Mouse (Mus musculus) forebrain, embryonic 15.5 days (tissue): ENCODE measurements around the gene Unc45a. TPM values are rescaled to one million over a fixed set of nuclear protein-coding genes. Genes with fewer than 3 reads are reported as not detected.
"Not testable (repeated sequence)": the region's sequence is repeated elsewhere in the genome, so short reads cannot be mapped to it uniquely, and the experiment has no call there.

Experiments
- ATAC-seq: fragments of 200-750 bp; cut with Nextera tagmentation; replicated peaks from 2 replicates; pipeline ENCODE4 v1.8.0; 2017; ENCODE audit warnings: mild to moderate bottlenecking, moderate TSS enrichment, moderate library complexity
- H3K27ac ChIP-seq: fragments of 300-500 bp; sonication (generic); replicated peaks from 2 replicates; pipeline ENCODE4 v1.5.1; 2015; ENCODE audit warnings: mild to moderate bottlenecking, inconsistent platforms
- H3K27me3 ChIP-seq: fragments of 300-500 bp; sonication (generic); 2 replicates; pipeline ENCODE4 v1.6.1; 2015; ENCODE audit warnings: inconsistent platforms
- H3K36me3 ChIP-seq: fragments of 300-500 bp; sonication (generic); 2 replicates; pipeline ENCODE4 v1.6.1; 2015; ENCODE audit warnings: mild to moderate bottlenecking, inconsistent platforms
- H3K4me1 ChIP-seq: fragments of 300-500 bp; sonication (generic); 2 replicates; pipeline ENCODE4 v1.6.1; 2015; ENCODE audit warnings: inconsistent platforms
- H3K4me2 ChIP-seq: fragments of 300-500 bp; sonication (generic); replicated peaks from 2 replicates; pipeline ENCODE4 v1.6.1; 2015; ENCODE audit warnings: mild to moderate bottlenecking, inconsistent platforms
- H3K4me3 ChIP-seq: fragments of 300-500 bp; sonication (generic); 2 replicates; pipeline ENCODE4 v1.5.1; 2015; ENCODE audit warnings: mild to moderate bottlenecking, inconsistent platforms
- H3K9ac ChIP-seq: fragments of 300-500 bp; sonication (generic); replicated peaks from 2 replicates; pipeline ENCODE4 v1.6.1; 2015; ENCODE audit warnings: mild to moderate bottlenecking, inconsistent platforms
- H3K9me3 ChIP-seq: fragments of 300-500 bp; sonication (generic); 2 replicates; pipeline ENCODE4 v1.6.1; 2016; ENCODE audit warnings: inconsistent platforms
- WGBS: fragments of 180-500 bp; shearing (Covaris S2); methylation state at CpG from one replicate; pipeline ENCODE4 v1.1.7; 2015; ENCODE audit warnings: mixed read lengths; 5-methylcytosine and 5-hydroxymethylcytosine counted together
- polyA plus RNA-seq: library from polyadenylated mRNA; unstranded; fragments of >200 nt; fragmentation: Nextera tagmentation; extraction: Ambion mirVana; gene quantifications from 2 replicates; pipeline ENCODE4 v1.2.1, GENCODE M21; 2015

Gene Unc45a
- polyA plus RNA-seq, 1 experiment from 2014 or later = 48.2 TPM

DNA sequence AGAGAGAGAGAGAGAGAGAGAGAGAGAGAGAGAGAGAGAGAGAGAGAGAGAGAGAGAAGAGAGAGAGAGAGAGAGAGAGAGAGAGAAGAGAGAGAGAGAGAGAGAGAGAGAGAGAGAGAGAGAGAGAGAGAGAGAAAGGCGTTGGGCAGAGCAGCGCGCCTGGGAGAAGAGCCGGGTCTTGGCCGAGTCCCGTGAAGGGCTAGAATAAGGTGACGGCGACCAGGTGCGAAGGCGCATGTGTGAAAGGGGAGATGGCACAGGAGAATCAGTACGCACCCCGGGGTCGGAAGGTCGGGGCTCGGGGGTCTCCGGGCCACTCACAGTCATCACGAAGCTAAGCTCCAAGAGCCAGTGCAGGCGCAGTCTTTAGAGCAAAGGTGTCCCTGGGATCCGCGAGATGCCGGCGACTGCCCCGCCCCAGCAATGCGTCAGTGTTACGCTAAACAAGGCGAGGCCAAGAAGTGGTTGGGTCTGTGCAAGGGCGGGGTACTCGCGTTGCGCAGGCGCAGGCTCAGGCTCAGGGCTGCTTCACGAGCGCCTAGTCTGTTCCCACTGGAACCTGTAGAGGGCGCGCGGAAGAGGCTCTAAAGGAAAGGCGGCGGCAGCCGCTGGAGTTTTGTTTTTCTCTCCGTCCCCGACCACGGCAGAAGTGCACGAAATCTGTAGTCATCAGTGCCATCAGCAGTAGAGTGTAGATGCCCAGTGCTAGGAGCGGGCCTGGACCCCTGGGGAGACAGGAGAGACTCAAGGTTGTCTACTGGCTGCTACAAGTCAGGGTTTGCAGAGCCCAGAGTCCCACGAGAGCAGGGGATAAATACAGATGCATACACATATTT lies 794 bp downstream of the Unc45a start:
- peaks cover 25% of the 10 kb centered on the region for H3K36me3 ChIP-seq
- H3K4me2 ChIP-seq = peak overlapping the region; percentile 94
- peaks cover 41% of the 10 kb centered on the region for H3K4me1 ChIP-seq
- ATAC-seq = peak; percentile 97
- H3K27ac ChIP-seq = peak overlapping the region; percentile 92
- no peaks in the 10 kb centered on the region for H3K27me3 ChIP-seq
- H3K9me3 ChIP-seq = no peaks in the 10 kb centered on the region
- H3K4me3 ChIP-seq = peak overlapping the region; percentile 84
- WGBS = 1% methylated on average over 45 of the region's 45 CpGs
- H3K9ac ChIP-seq = peak overlapping the region; percentile 82

DNA sequence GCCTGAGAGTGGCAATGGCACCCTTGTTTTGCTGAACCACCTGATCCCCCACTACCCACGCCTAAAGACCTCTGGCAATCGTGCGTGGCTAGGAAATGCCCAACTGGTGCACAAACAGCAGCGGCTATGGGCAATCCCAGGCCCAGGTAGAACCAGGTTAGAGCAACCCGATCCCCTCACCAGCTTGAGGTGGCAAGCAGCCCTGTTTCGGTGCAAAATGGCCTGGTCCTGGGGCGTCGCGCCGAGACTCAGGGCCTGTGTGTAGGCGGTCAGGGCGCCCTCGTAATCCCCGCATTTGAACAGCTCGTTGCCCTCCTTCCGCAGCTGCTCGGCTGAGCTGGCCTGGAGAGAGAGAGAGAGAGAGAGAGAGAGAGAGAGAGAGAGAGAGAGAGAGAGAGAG lies 1.4 kb downstream of the Unc45a start:
- Histone ChIP-seq H3K4me1 (peaks cover 41% of the 10 kb centered on the region), H3K27ac (peak overlapping the region; percentile 68), H3K9ac (peak overlapping the region; percentile 82), H3K9me3 (no peaks in the 10 kb centered on the region), H3K4me3 (peak overlapping the region; percentile 84), H3K27me3 (no peaks in the 10 kb centered on the region), H3K4me2 (peak overlapping the region; percentile 94), H3K36me3 (peaks cover 32% of the 10 kb centered on the region)
- WGBS = 3% methylated on average over 17 of the region's 17 CpGs
- ATAC-seq = no peak

DNA sequence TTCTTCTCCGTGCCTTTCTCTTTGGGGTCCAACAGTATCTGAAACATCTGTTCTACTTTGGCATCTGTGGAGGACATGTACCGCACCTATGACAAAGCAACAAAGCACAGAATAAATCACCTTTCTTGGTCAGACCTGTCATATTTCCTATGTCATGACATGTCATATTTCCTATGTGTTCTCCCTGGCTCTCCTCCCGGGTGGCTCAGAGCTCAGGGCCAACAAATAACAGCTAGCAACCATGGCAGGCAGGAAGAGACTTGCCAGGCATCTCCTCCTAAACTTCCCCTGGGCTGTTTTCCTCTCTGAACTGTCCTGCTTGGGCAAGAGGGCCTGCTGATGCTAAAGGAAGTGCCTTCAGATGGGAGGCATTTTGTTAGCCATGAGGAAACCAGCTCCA lies 3.9 kb downstream of the Unc45a start:
- Histone ChIP-seq H3K27ac (no peak overlapping the region), H3K9ac (no peak overlapping the region), H3K36me3 (peaks cover 55% of the 10 kb centered on the region), H3K9me3 (no peaks in the 10 kb centered on the region), H3K4me3 (no peak overlapping the region), H3K4me1 (peaks cover 29% of the 10 kb centered on the region), H3K27me3 (no peaks in the 10 kb centered on the region), H3K4me2 (no peak overlapping the region)
- 94% methylated on average over 3 of the region's 3 CpGs for WGBS
- no peak for ATAC-seq

DNA sequence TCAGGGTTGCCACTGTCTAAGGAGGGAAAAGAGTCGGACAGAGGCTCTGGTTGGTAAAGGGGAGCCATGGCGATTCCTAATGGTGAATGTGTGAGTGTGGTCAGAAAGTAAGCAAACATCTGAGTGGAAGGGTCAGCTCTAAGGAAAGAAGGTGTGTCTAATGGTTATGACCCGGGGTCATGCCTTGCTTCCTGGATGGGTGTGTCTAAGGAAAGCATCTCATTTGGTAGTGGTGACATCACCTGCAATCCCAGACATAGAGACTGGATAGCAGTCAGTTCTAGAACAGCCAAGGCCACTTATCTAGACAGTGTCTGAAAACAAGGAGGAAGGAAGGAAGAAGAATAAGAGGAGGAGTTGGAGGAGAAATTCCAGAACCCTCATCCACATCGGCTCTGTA lies 6.0 kb downstream of the Unc45a start:
- WGBS = 94% methylated on average over 4 of the region's 4 CpGs
- Histone ChIP-seq H3K27me3 (no peaks in the 10 kb centered on the region), H3K4me3 (no peak overlapping the region), H3K9me3 (no peaks in the 10 kb centered on the region), H3K9ac (no peak overlapping the region), H3K4me1 (peaks cover 20% of the 10 kb centered on the region), H3K4me2 (no peak overlapping the region), H3K36me3 (peaks cover 76% of the 10 kb centered on the region), H3K27ac (no peak overlapping the region)
- ATAC-seq = no peak

DNA sequence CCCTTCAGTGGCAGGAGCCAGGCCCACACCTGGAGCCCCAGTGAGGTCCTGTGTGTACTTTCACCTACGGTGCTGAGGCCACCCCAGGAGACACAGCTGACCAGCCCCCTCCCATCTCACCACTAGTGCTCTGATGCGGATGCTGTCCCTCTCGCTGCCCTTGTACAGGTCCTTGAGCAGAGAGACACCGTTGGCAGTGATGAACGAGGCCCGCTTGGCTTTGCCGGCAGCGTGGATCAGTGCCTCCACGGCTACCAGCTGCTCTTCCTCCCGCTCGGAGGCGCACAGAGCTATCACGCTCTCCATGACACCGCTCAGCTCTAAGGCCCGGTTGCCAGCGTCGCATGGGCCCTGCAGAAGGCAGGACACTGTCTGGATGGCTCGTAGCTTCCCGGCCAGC lies 9.4 kb downstream of the Unc45a start:
- no peaks in the 10 kb centered on the region for H3K27me3 ChIP-seq
- 0 out of 2 replicates have a peak, but pooled peaks cover 3% of the 10 kb centered on the region for H3K4me1 ChIP-seq
- H3K4me3 ChIP-seq = no peak overlapping the region
- no peaks in the 10 kb centered on the region for H3K9me3 ChIP-seq
- no peak overlapping the region for H3K4me2 ChIP-seq
- ATAC-seq = no peak
- H3K36me3 ChIP-seq = peaks cover 96% of the 10 kb centered on the region
- H3K9ac ChIP-seq = no peak overlapping the region
- 95% methylated on average over 19 of the region's 19 CpGs for WGBS
- H3K27ac ChIP-seq = no peak overlapping the region

DNA sequence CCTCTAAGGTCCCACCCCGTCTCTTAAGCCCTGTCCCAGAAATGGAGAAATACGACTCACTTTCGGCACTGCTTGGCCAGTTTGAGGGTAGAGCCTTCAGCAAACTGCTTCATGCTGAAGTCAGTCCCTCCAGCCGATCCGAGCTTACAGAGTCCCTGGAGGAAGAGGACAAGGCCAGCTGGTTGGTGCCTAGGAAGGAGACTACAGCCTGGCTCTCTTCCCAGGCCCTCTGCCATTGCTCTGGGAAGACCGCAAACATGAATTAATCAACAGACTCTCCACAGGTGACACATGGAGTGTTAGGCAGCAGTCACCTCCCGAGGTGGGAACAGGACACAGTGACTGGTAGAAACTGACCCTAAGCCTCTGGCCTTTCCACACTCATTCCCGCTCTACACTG lies 10.5 kb downstream of the Unc45a start:
- H3K9ac ChIP-seq = no peak overlapping the region
- no peak overlapping the region for H3K4me3 ChIP-seq
- no peaks in the 10 kb centered on the region for H3K27me3 ChIP-seq
- H3K4me2 ChIP-seq = no peak overlapping the region
- WGBS = 81% methylated on average over 8 of the region's 8 CpGs
- H3K4me1 ChIP-seq = 0 out of 2 replicates have a peak, but pooled peaks cover 1% of the 10 kb centered on the region
- no peaks in the 10 kb centered on the region for H3K9me3 ChIP-seq
- peaks cover 96% of the 10 kb centered on the region for H3K36me3 ChIP-seq
- no peak for ATAC-seq
- no peak overlapping the region for H3K27ac ChIP-seq

DNA sequence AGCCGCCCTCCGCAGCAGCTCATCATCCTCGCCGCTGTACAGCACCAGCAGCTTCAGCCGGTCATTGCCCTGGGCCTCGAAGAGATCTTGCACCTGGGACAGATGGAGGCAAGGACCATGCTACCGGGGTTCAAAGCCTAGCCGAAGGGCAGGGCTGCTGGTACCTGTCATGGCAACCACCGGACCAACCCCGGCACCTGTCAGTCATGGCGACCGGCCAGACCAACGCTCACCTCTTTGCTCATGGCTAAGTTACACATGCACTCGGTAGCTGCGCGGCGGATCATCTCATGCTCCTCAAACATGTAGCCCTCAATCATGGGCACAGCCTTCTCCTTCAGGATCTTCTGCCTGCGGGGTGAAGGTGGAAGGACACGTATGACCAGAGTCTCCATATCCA lies 14.7 kb downstream of the Unc45a start:
- Histone ChIP-seq H3K9me3 (no peaks in the 10 kb centered on the region), H3K36me3 (peaks cover 59% of the 10 kb centered on the region), H3K27ac (no peak overlapping the region), H3K4me1 (peaks cover 17% of the 10 kb centered on the region), H3K9ac (no peak overlapping the region), H3K4me2 (no peak overlapping the region), H3K4me3 (no peak overlapping the region), H3K27me3 (no peaks in the 10 kb centered on the region)
- no peak for ATAC-seq
- WGBS = 98% methylated on average over 19 of the region's 19 CpGs

DNA sequence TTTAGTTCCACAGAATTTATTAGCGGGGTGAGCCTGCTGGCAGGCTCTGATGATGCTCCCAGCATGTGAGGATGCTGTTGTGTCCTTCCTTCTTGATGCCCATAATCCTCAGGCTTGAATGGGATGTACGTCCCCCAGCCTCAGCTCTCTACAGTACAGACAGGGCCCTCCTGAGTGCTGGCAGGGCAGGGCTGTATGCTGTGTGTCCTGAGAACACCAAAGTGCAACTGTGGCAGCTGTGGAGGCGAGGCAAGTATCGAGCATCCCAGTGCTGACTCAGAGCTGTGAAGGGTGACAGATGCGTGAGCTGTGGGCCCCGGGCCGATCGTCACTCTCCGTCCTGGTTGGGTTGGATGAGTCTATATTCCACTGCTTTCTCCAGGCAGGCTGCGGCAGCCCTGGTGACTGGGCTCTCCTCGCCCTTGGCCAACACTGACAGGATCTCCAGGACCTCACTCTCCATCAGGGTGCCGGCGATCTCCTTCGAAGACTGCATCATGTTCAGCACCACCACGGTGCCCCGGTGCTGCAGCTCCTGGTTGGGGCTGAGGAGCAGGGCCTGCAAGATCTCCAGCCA lies 15.4 kb downstream of the Unc45a start:
- no peak overlapping the region for H3K4me3 ChIP-seq
- H3K27ac ChIP-seq = peak overlapping the region; percentile 16
- H3K9ac ChIP-seq = no peak overlapping the region
- H3K27me3 ChIP-seq = no peaks in the 10 kb centered on the region
- no peak overlapping the region for H3K4me2 ChIP-seq
- ATAC-seq = no peak
- 96% methylated on average over 16 of the region's 16 CpGs for WGBS
- H3K4me1 ChIP-seq = peaks cover 17% of the 10 kb centered on the region
- no peaks in the 10 kb centered on the region for H3K9me3 ChIP-seq
- H3K36me3 ChIP-seq = peaks cover 52% of the 10 kb centered on the region

DNA sequence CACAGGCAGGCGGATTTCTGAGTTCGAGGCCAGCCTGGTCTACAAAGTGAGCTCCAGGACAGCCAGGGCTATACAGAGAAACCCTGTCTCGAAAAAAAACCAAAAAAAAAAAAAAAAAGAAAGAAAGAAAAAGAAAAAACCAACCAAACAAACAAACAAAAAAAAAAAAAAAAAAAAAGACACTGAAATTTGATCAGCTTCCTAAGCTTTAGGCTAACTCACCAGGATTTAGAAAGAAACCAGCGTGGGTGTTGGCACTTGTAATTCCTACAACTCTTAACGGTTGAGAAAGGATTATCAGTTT lies 16.0 kb downstream of the Unc45a start:
- 51% methylated on average over 5 of the region's 5 CpGs for WGBS

DNA sequence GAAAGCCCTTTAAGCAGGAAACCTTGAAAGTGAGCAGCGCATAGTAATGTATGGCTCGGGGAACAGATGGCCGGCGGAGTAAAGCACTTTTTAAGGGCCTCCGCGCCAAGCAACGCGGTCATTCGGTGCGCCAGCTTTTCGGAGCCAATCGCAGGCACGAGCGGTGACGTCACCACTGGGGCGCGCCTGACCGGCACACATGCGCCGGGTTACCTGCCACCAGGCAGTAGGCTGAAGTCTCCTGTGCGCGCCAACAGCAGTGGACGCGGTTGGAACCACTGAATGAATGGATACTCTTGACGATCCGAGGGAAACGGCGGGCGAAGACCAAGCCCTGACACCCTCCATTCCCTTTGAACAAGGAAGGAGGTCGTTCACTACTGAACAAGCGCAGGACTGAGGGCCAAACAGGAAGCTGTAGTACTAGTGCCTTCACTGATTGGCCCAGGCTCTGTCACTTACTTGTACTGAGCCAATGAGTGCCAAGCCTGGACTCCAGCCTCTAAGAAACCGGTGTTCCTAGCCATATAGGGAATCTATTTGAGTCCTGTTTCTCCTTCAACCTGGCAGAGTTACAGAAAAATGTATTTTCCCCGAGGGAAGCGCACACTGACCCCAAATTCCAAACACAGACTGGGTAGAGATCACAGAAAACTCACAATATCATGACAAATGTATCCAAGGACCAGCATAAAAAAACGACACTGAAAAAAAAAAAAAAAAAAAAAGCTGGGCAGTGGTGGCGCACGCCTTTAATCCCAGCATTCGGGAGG lies 16.6 kb downstream of the Unc45a start, which contains the start of gene Rccd1:
Gene Rccd1 (minus strand): TSS at position 412 of the 773 bp plus-strand sequence.
- Histone ChIP-seq H3K4me2 (peak within 1 kb of the TSS; percentile 65), H3K27ac (peak within 1 kb of the TSS; percentile 94), H3K36me3 (peaks cover 40% of the 10 kb centered on the region), H3K9me3 (no peaks in the 10 kb centered on the region), H3K9ac (peak within 1 kb of the TSS; percentile 71), H3K4me3 (peak within 1 kb of the TSS; percentile 63), H3K4me1 (peaks cover 17% of the 10 kb centered on the region), H3K27me3 (no peaks in the 10 kb centered on the region)
- 2% methylated on average over 38 of the region's 38 CpGs for WGBS
- ATAC-seq = peak; percentile 99

More for the DNA sequence above, 16.0 kb downstream of the Unc45a start:
- not testable (repeated sequence) for H3K9ac ChIP-seq, ATAC-seq, H3K9me3 ChIP-seq, H3K27me3 ChIP-seq
- H3K4me3 ChIP-seq = peak overlapping the region; percentile 63; the same call in 1 of the 2 replicates
- H3K36me3 ChIP-seq = peaks cover 46% of the 10 kb centered on the region
- H3K4me1 ChIP-seq = peaks cover 17% of the 10 kb centered on the region
- H3K4me2 ChIP-seq = 0 out of 2 replicates have a peak overlapping the region, but pooled peaks have one; percentile 65
- peak overlapping the region; percentile 94 for H3K27ac ChIP-seq

DNA sequence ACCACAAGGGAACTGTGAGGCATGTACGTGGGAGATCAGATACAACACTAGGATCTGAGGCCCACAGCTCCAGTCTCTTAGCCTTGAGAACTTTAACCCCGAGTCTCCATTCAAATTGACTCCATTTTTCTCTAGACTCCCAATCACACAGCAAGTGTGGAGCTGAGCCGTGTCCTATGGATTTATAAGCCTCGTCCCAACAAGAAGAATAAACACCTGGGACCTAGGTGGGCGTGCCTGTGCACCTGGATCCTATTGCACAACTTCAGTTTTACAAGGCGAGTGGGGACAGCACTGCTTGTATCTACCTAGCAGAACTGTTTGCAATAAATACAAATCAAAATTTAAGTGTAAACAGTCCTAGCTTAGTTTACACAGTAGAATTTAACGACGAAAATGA lies 17.5 kb downstream of the Unc45a start:
- H3K4me2 ChIP-seq = peak overlapping the region; percentile 65
- H3K4me3 ChIP-seq = peak overlapping the region; percentile 63
- H3K9me3 ChIP-seq = no peaks in the 10 kb centered on the region
- WGBS = 17% methylated on average over 8 of the region's 8 CpGs
- H3K9ac ChIP-seq = peak overlapping the region; percentile 71
- H3K36me3 ChIP-seq = peaks cover 35% of the 10 kb centered on the region
- H3K27ac ChIP-seq = peak overlapping the region; percentile 94
- H3K27me3 ChIP-seq = no peaks in the 10 kb centered on the region
- ATAC-seq = no peak
- peaks cover 17% of the 10 kb centered on the region for H3K4me1 ChIP-seq
